Mouse (Mus musculus): Measurements from ENCODE around the gene Gm20388. TPM values are rescaled to one million over a fixed set of nuclear protein-coding genes. Genes with fewer than 3 reads are reported as not detected.

Gene Gm20388
- polyA plus RNA-seq, 2 experiments, result 8.5 TPM; not detected in 1

- WGBS (ENCODE audit: insufficient replicate concordance), result 63% methylated on average over 14 of the region's 14 CpGs
- no peaks in the 10 kb centered on the region for H3K36me3 ChIP-seq (replicated peaks; ENCODE audit: control insufficient read depth, insufficient read depth, low read depth)
- peak; percentile 8; the same call in 1 of the 2 replicates for ATAC-seq (ENCODE audit: insufficient read depth)
- no peak for DNase-seq (ENCODE audit: low read depth in 3 of 3, low spot score in 3 of 3)
- no peak overlapping the region for H3K4me3 ChIP-seq (ENCODE audit: insufficient read depth in 1 of 2, low read depth in 2 of 2, low read length in 2 of 2)
- no peaks in the 10 kb centered on the region for H3K9me3 ChIP-seq (ENCODE audit: control insufficient read depth, low read length)
- H3K4me1 ChIP-seq (replicated peaks; ENCODE audit: control insufficient read depth in 2 of 2, insufficient read depth in 2 of 2, low read length in 1 of 2), result peaks cover 42 to 74% of the 10 kb centered on the region in 2 experiments
- no peak for TF ChIP-seq EP300 (IDR thresholded peaks at IDR 0.05; ENCODE audit: low read depth)
- TF ChIP-seq CTCF (IDR thresholded peaks at IDR 0.05; ENCODE audit: low read depth), result no peak
- H3K27me3 ChIP-seq (ENCODE audit: control insufficient read depth, insufficient read depth, low read length), result no peaks in the 10 kb centered on the region
- H3K9ac ChIP-seq (replicated peaks), result no peak overlapping the region
- peak overlapping the region; percentile 42 for H3K27ac ChIP-seq
- H3K4me2 ChIP-seq (ENCODE audit: low read depth), result peak overlapping the region; percentile 8; the same call in 1 of the 2 replicates
These were observed 2612.4 kb downstream of the Gm20388 start for GRCm38 (mm10) chr8:122522796-122523651.

- Histone ChIP-seq H3K9me3 (ENCODE audit: control insufficient read depth, low read length) (no peaks in the 10 kb centered on the region), H3K27me3 (ENCODE audit: control insufficient read depth, insufficient read depth, low read length) (no peaks in the 10 kb centered on the region), H3K36me3 (replicated peaks; ENCODE audit: control insufficient read depth, insufficient read depth, low read depth) (no peaks in the 10 kb centered on the region), H3K4me1 (replicated peaks; ENCODE audit: control insufficient read depth in 2 of 2, insufficient read depth in 2 of 2, low read length in 1 of 2) (peaks cover 42 to 68% of the 10 kb centered on the region in 2 experiments), H3K4me3 (ENCODE audit: insufficient read depth in 1 of 2, low read depth in 2 of 2, low read length in 2 of 2) (no peak overlapping the region), H3K27ac (peak overlapping the region; percentile 42; the same call in 1 of the 2 replicates), H3K9ac (replicated peaks) (peak overlapping the region; percentile 23; the same call in 1 of the 2 replicates), H3K4me2 (ENCODE audit: low read depth) (peak overlapping the region; percentile 8; the same call in 1 of the 2 replicates)
- TF ChIP-seq EP300 (IDR thresholded peaks at IDR 0.05; ENCODE audit: low read depth), result no peak
- no peak for TF ChIP-seq CTCF (IDR thresholded peaks at IDR 0.05; ENCODE audit: low read depth)
- 59% methylated on average over 23 of the region's 23 CpGs for WGBS (ENCODE audit: insufficient replicate concordance)
- ATAC-seq (ENCODE audit: insufficient read depth) (no peak), DNase-seq (ENCODE audit: low read depth in 3 of 3, low spot score in 3 of 3) (no peak)
These were observed 2613.2 kb downstream of the Gm20388 start for GRCm38 (mm10) chr8:122523652-122524360.

DNA sequence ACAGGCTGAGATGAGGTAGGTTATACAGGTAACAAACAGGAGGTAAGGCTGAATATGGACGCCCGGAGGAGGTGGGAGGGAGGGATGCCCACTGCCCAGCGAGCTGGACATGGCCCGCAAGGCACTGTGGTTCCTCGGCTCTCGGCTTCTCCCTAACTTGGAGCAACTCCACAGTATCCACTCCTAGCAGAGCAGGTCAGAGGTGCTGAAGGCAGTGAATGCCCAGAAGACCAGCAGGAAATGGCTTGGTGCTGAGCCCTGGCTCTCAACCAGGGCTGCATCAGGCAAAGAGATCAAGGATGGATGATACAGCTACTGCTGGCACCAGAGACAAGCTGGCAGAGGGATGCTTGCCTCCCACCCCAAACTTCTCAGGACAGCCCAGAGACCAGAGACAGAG, 2613.9 kb downstream of the Gm20388 start:
- H3K9ac ChIP-seq (replicated peaks), result peak overlapping the region; percentile 33
- H3K27me3 ChIP-seq (ENCODE audit: control insufficient read depth, insufficient read depth, low read length), result no peaks in the 10 kb centered on the region
- H3K4me3 ChIP-seq (ENCODE audit: insufficient read depth in 1 of 2, low read depth in 2 of 2, low read length in 2 of 2), result no peak overlapping the region
- WGBS (ENCODE audit: insufficient replicate concordance), result 82% methylated on average over 6 of the region's 6 CpGs
- ATAC-seq (ENCODE audit: insufficient read depth), result 0 out of 2 replicates have a peak, but pooled peaks have one; percentile 1
- no peak for DNase-seq (ENCODE audit: low read depth in 3 of 3, low spot score in 3 of 3)
- peaks cover 42 to 63% of the 10 kb centered on the region in 2 experiments for H3K4me1 ChIP-seq (replicated peaks; ENCODE audit: control insufficient read depth in 2 of 2, insufficient read depth in 2 of 2, low read length in 1 of 2)
- no peaks in the 10 kb centered on the region for H3K9me3 ChIP-seq (ENCODE audit: control insufficient read depth, low read length)
- TF ChIP-seq EP300 (IDR thresholded peaks at IDR 0.05; ENCODE audit: low read depth) (no peak), CTCF (IDR thresholded peaks at IDR 0.05; ENCODE audit: low read depth) (no peak)
- peak overlapping the region; percentile 68 for H3K27ac ChIP-seq
- H3K36me3 ChIP-seq (replicated peaks; ENCODE audit: control insufficient read depth, insufficient read depth, low read depth), result no peaks in the 10 kb centered on the region
- peak overlapping the region; percentile 56 for H3K4me2 ChIP-seq (ENCODE audit: low read depth)

- 22% methylated on average over 6 of the region's 6 CpGs for WGBS (ENCODE audit: insufficient replicate concordance)
- ATAC-seq (ENCODE audit: insufficient read depth) (peak; percentile 83), DNase-seq (ENCODE audit: low read depth in 3 of 3, low spot score in 3 of 3) (no peak)
- Histone ChIP-seq H3K9me3 (ENCODE audit: control insufficient read depth, low read length) (no peaks in the 10 kb centered on the region), H3K27me3 (ENCODE audit: control insufficient read depth, insufficient read depth, low read length) (no peaks in the 10 kb centered on the region), H3K27ac (peak overlapping the region; percentile 68), H3K4me1 (replicated peaks; ENCODE audit: control insufficient read depth in 2 of 2, insufficient read depth in 2 of 2, low read length in 1 of 2) (peaks cover 40 to 60% of the 10 kb centered on the region in 2 experiments), H3K4me3 (ENCODE audit: insufficient read depth in 1 of 2, low read depth in 2 of 2, low read length in 2 of 2) (peak overlapping the region in 1 of 2 experiments; percentile 3; a peak in 1 of 4 replicates), H3K9ac (replicated peaks) (peak overlapping the region; percentile 33), H3K4me2 (ENCODE audit: low read depth) (peak overlapping the region; percentile 56), H3K36me3 (replicated peaks; ENCODE audit: control insufficient read depth, insufficient read depth, low read depth) (no peaks in the 10 kb centered on the region)
- TF ChIP-seq EP300 (IDR thresholded peaks at IDR 0.05; ENCODE audit: low read depth), result peak; percentile 51; the same call in 1 of the 2 replicates
- no peak for TF ChIP-seq CTCF (IDR thresholded peaks at IDR 0.05; ENCODE audit: low read depth)
These were observed 2614.4 kb downstream of the Gm20388 start for GRCm38 (mm10) chr8:122525004-122525403.

All from liver, embryonic 14.5 days (tissue).